Comparison of ENCODE assay signal across 8 mouse cellular contexts in genomic region chr3:67373872-67374271, GRCm38 (mm10). TPM values are rescaled to one million over a fixed set of nuclear protein-coding genes. Genes with fewer than 3 reads are reported as not detected.
DNase-seq lines count a peak whose midpoint lies in the region; ATAC-seq and TF ChIP-seq lines count a peak whose summit lies in the region.

TSS of gene Mlf1 (plus strand) at chr3:67374097.

- H3K27ac ChIP-seq in left cerebral cortex, adult 2 months: no peak within 1 kb of the TSS

- peak within 1 kb of the TSS; percentile 56 for H3K4me3 ChIP-seq in left cerebral cortex, adult 2 months

- ATAC-seq in megakaryocyte, adult 5-6 weeks (ENCODE audit: poor library complexity, severe bottlenecking): peak; percentile 91

- peak; percentile 8 for TF ChIP-seq CTCF in left cerebral cortex, adult 2 months (IDR thresholded peaks at IDR 0.05)

- intact Hi-C loops in left cerebral cortex, adult 2 months (cut with DNase I): no loop called here

- peak; percentile 86 for DNase-seq in adipocyte (ENCODE audit: low spot score)
- DNase-seq in embryo, embryonic 10 days (ENCODE audit: low spot score): peak; percentile 96
- DNase-seq in gastrocnemius, postnatal 10 days: peak; percentile 79
- DNase-seq in hindlimb bud, embryonic 11.5 days (ENCODE audit: extremely low spot score, low read depth, low spot score): peak; percentile 90
- peak; percentile 89 to 90 for DNase-seq in left cerebral cortex, adult 2 months (ENCODE audit: extremely low spot score in 1 of 2, low spot score in 2 of 2)
- DNase-seq in right cerebral cortex, adult 18-20 months: peak; percentile 92
- peak; percentile 61 for DNase-seq in urinary bladder, adult 2 months (ENCODE audit: low spot score)

RNA-seq across cellular contexts. Expression of gene Mlf1, which starts in this region (rescaled TPM):
- total RNA-seq in gastrocnemius, postnatal 10 days (2021): 100 to 1,000 TPM; 466 to 536 TPM
- 1 to 10 TPM in 1 of 2 experiments, under 1 TPM in 1; 0.96 to 1.2 TPM for total RNA-seq in left cerebral cortex, adult 2 months (2021)
- 0.91 and 1.2 TPM in 2 replicates for total RNA-seq in megakaryocyte, adult 5-6 weeks (2015)
- total RNA-seq in megakaryocyte, adult 5-6 weeks (2017): 0.44 TPM in 1 of 2 replicates, not detected in the other
- 0.92 and 0.97 TPM in 2 replicates for polyA plus RNA-seq in urinary bladder, adult 2 months (2012; rRNA removed)

Comparison
In these comparisons a context has a peak if more than half of its experiments do, and no peak if none do; other contexts are left out.
1. RNA of gene Mlf1 (total RNA-seq): 466 to 536 TPM in gastrocnemius, postnatal 10 days; 0.96 to 1.2 TPM in left cerebral cortex, adult 2 months and 0.44 to 1.2 TPM in megakaryocyte, adult 5-6 weeks; every median in the first group is over 100 times any median in the second.
2. Peak in DNase-seq in urinary bladder, adult 2 months; RNA of the gene not detected or under 1 TPM.
3. Peak in every context shown above with its lines, with median percentiles within 50 percentile points of each other: DNase-seq.